Mouse (Mus musculus) intestine, postnatal 0 days (tissue): ENCODE data around the gene Adamts9. TPM values are rescaled to one million over a fixed set of nuclear protein-coding genes. Genes with fewer than 3 reads are reported as not detected.

Experiments
- ATAC-seq: fragments of 200-750 bp; cut with Nextera tagmentation; 2 replicates; pipeline ENCODE4 v1.8.0; 2017; ENCODE audit warnings: mild to moderate bottlenecking, moderate TSS enrichment, moderate library complexity
- H3K27ac ChIP-seq: fragments of 300-500 bp; sonication (generic); 2 replicates; pipeline ENCODE4 v1.5.1; 2014; ENCODE audit warnings: mild to moderate bottlenecking, low read depth, low read length, moderate library complexity
- H3K27me3 ChIP-seq: fragments of 300-500 bp; sonication (generic); replicated peaks from 2 replicates; pipeline ENCODE4 v1.6.1; 2014; ENCODE audit warnings: low read length, mixed read lengths; ENCODE audit not compliant: control insufficient read depth, insufficient read depth
- H3K36me3 ChIP-seq: fragments of 300-500 bp; sonication (generic); 2 replicates; pipeline ENCODE4 v1.6.1; 2014; ENCODE audit warnings: mild to moderate bottlenecking, moderate library complexity; ENCODE audit not compliant: control insufficient read depth, insufficient read depth
- H3K4me1 ChIP-seq: fragments of 300-500 bp; sonication (generic); replicated peaks from 2 replicates; pipeline ENCODE4 v1.6.1; 2014; ENCODE audit warnings: antibody characterized with exemption, low read length, mixed read lengths; ENCODE audit not compliant: control insufficient read depth, insufficient read depth
- H3K4me2 ChIP-seq: fragments of 300-500 bp; sonication (generic); replicated peaks from 2 replicates; pipeline ENCODE4 v1.6.1; 2014; ENCODE audit warnings: low read depth, mild to moderate bottlenecking, moderate library complexity
- H3K4me3 ChIP-seq: fragments of 300-500 bp; sonication (generic); 2 replicates; pipeline ENCODE4 v1.5.1; 2014; ENCODE audit warnings: low read depth, low read length
- H3K9ac ChIP-seq: fragments of 300-500 bp; sonication (generic); 2 replicates; pipeline ENCODE4 v1.6.1; 2014; ENCODE audit warnings: mild to moderate bottlenecking, low read depth, low read length
- H3K9me3 ChIP-seq: fragments of 300-500 bp; sonication (generic); 2 replicates; pipeline ENCODE4 v1.6.1; 2016; ENCODE audit warnings: mixed run types; ENCODE audit not compliant: control insufficient read depth
- CTCF ChIP-seq: sonication (generic); IDR thresholded peaks from 2 replicates; pipeline ENCODE4 v1.5.1; 2016; ENCODE audit warnings: low read depth, mild to moderate bottlenecking, control low read depth, antibody characterized with exemption, moderate library complexity
- WGBS: fragments of 180-500 bp; shearing (Covaris S2); extraction: QIAGEN DNeasy Blood & Tissue Kit; methylation state at CpG from one replicate; pipeline ENCODE4 v1.1.7; 2014; 5-methylcytosine and 5-hydroxymethylcytosine counted together
- polyA plus RNA-seq: library from polyadenylated mRNA; unstranded; fragments of >200 nt; fragmentation: Nextera tagmentation; extraction: Ambion mirVana; gene quantifications from 2 replicates; pipeline ENCODE4 v1.2.1, GENCODE M21; 2015

Adamts9 gene
- polyA plus RNA-seq, 1 experiment from 2014 or later, result 2.2 TPM

DNA sequence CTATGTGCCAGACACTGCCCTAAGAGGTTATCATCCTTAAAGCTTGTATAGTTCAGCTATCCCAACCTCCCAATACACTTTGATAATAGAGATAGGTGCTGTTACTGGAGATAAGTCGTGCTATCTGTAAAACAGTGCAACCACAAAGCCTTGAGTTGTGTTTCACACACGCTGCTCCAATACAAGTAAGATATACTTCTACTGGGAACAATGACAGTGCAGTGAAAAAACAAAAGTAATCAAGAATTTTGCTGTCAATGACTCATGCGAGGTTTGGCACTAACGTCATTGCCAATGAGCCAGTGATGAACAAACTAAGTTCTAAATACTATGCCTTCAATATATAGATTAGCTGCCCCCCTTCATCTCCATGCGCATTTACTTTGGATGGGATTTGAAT lies 116.7 kb downstream of the Adamts9 start:
- WGBS, result 80% methylated on average over 5 of the region's 5 CpGs

DNA sequence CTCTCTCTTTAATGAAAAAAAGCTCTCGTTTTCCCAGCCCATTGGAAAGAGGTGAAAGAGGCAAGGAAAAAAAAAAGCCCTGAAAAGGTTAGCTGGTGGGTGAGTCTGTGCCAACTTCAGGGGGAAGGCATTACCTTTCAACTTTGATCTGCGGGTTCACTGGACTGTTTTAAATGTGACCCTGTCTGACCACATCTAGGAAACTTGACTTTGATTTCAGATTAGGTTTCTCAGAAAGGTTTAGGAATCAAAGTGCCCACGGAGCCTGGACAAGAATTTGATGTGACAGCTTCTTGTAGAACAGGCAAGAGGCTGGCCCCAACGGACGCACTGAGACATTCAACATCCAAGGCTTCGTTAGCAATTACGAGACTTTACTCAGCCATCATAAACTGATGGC lies 119.3 kb downstream of the Adamts9 start:
- WGBS, result 82% methylated on average over 7 of the region's 7 CpGs
- Histone ChIP-seq H3K9me3 (no peaks in the 10 kb centered on the region), H3K4me1 (no peaks in the 10 kb centered on the region), H3K27me3 (no peaks in the 10 kb centered on the region), H3K9ac (no peak overlapping the region), H3K4me2 (no peak overlapping the region), H3K27ac (no peak overlapping the region), H3K4me3 (no peak overlapping the region), H3K36me3 (no peaks in the 10 kb centered on the region)
- no peak for TF ChIP-seq CTCF
- no peak for ATAC-seq

More for the DNA sequence above, 116.7 kb downstream of the Adamts9 start:
- no peak for ATAC-seq
- Histone ChIP-seq H3K4me2 (no peak overlapping the region), H3K36me3 (no peaks in the 10 kb centered on the region), H3K4me3 (no peak overlapping the region), H3K9ac (no peak overlapping the region), H3K9me3 (no peaks in the 10 kb centered on the region), H3K27ac (no peak overlapping the region), H3K27me3 (no peaks in the 10 kb centered on the region), H3K4me1 (no peaks in the 10 kb centered on the region)
- TF ChIP-seq CTCF, result no peak

DNA sequence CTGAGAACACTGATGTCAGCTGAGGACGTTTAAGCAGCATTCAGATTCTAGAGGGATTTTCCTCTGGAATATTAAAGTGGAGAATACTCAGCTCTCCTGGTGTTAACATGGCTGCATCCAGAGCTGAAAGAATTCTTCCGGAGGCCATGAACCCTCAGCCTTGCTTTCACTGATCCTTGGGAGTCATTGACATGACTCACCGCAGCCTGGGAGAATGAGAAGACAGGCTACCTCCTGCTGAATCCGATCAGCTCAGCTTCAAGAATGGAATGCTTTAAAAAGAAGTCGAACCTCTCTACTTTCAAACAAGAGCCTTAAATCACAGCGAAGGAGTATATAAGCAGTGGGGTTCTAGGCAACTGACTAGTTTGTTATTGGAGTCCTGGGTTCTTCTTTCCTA lies 121.3 kb downstream of the Adamts9 start:
- no peak overlapping the region for H3K4me2 ChIP-seq
- H3K9me3 ChIP-seq, result no peaks in the 10 kb centered on the region
- no peak overlapping the region for H3K4me3 ChIP-seq
- no peaks in the 10 kb centered on the region for H3K36me3 ChIP-seq
- TF ChIP-seq CTCF, result no peak
- no peaks in the 10 kb centered on the region for H3K27me3 ChIP-seq
- no peak for ATAC-seq
- no peaks in the 10 kb centered on the region for H3K4me1 ChIP-seq
- no peak overlapping the region for H3K27ac ChIP-seq
- 77% methylated on average over 6 of the region's 6 CpGs for WGBS
- H3K9ac ChIP-seq, result no peak overlapping the region

DNA sequence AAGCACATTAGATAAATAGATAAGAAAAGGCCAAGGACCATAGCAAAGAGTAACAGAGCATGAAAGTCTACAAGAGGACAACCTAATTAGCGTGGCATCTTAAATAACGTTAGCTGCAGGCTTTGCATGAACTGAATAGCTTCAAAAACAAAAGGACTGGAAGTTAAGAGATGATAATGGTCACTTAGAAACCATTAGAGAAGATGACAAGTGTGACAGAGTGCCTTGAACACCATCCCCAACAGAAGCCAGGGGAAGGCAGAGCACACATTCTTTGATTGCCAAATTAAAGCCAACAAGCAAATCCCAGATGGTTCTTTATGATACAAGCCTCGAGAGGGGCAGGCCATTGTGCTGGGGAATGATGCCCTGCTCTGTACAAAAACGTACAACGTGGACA lies 121.7 kb downstream of the Adamts9 start:
- no peaks in the 10 kb centered on the region for H3K36me3 ChIP-seq
- WGBS, result 75% methylated on average over 5 of the region's 5 CpGs
- H3K4me2 ChIP-seq, result no peak overlapping the region

DNA sequence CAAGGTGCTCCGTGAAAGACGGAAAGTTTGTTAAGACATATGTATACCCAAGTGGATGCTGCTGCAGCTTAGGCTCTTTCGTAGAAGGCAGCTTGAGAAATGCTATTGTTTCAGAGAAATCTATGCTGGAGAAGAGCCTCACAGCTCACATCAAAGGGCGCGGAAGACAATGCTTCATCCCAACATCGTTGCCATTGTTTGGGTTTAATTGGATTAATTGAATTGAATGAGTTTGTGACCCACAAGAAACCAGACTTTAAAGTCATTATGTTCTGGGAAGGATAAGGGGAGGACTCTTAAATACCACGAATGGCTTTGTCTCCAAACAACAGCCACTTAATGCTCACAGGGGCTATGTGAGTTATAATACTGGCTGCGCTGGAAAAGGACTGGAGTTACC lies 125.6 kb downstream of the Adamts9 start:
- Histone ChIP-seq H3K27me3 (no peaks in the 10 kb centered on the region), H3K27ac (no peak overlapping the region), H3K9me3 (no peaks in the 10 kb centered on the region), H3K36me3 (no peaks in the 10 kb centered on the region; the same call in 1 of the 2 replicates), H3K4me1 (no peaks in the 10 kb centered on the region), H3K4me3 (no peak overlapping the region), H3K9ac (no peak overlapping the region), H3K4me2 (no peak overlapping the region)
- ATAC-seq, result no peak
- no peak for TF ChIP-seq CTCF
- WGBS, result 67% methylated on average over 8 of the region's 8 CpGs

More for the DNA sequence above, 121.7 kb downstream of the Adamts9 start:
- no peak for TF ChIP-seq CTCF
- no peak overlapping the region for H3K4me3 ChIP-seq
- no peak overlapping the region for H3K9ac ChIP-seq
- ATAC-seq, result no peak
- H3K27ac ChIP-seq, result no peak overlapping the region
- no peaks in the 10 kb centered on the region for H3K27me3 ChIP-seq
- H3K4me1 ChIP-seq, result no peaks in the 10 kb centered on the region
- H3K9me3 ChIP-seq, result no peaks in the 10 kb centered on the region

DNA sequence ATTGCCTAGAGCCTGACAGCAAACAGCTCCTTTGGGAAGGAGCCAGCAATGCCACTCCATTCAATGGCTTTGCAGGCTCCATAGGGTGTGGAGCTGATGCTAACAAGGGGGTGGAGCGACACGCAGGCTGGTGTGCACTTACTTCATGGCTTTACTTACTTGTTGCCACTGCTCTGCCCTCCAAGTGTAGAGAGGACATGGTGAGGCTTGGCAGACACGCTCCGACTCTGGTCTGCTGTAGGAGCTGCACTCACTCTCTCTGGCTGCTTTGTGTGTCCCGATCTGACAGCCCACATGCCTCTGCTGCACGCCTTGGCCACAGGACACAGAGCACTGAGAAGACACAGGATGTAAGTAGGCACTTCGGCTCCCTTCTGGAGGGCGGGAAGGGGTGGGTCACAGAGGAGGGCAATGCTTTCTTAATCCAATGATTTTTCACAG lies 127.0 kb downstream of the Adamts9 start, which contains the start of gene A730049H05Rik:
Gene A730049H05Rik, plus strand, starts transcription at position 168 of the 441 bp plus-strand sequence.
- WGBS, result 29% methylated on average over 8 of the region's 8 CpGs
- H3K27ac ChIP-seq, result no peak within 1 kb of the TSS
- ATAC-seq, result no peak
- no peaks in the 10 kb centered on the region; the same call in 1 of the 2 replicates for H3K36me3 ChIP-seq
- H3K9ac ChIP-seq, result no peak within 1 kb of the TSS
- H3K27me3 ChIP-seq, result no peaks in the 10 kb centered on the region
- no peak within 1 kb of the TSS for H3K4me2 ChIP-seq
- no peaks in the 10 kb centered on the region for H3K9me3 ChIP-seq
- no peak within 1 kb of the TSS for H3K4me3 ChIP-seq
- no peak for TF ChIP-seq CTCF
- no peaks in the 10 kb centered on the region for H3K4me1 ChIP-seq
